Mouse (Mus musculus) B cell, adult 2 months (primary cell): Measurements from ENCODE around the gene AC109138.7.

ENCODE experiments used
- DNase-seq, 2 experiments: peaks; one replicate each; pipeline ENCODE4 v3.0.0; 2022

AC109138.7 gene

DNA sequence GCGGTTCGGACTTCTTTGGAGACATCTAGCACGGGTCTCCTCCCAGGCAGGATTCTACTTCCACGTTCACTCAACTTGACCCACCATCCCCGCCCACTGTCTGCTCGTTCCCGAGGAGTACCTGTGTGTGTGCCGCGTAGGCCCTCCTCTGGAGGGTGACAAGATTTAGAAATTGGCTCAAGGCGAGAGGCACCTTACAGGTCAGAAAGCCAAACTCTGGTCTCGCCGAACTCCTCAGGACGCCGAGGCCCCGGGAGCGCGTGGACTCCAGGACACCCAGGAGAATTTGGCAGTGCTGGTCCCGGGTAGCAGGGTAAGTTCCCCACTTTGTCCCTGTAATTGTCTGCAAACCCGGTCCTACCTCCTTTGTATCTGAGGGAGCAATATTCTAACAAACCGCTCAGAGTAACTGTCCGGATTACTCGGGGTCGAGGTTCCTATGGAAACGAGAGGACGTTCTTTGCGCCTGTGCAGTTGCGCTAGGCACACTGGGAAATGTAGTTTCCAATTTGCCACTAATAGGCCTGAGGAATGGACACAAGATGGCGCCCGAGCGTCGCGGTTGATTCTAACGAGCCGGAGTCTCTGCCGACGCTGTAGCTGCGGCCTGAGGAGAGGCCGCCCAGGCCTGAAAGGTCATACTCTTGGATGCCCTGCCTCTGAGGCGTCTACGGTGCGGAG lies 43.2 kb downstream of the AC109138.7 start:
- peak; percentile 90 to 91 for DNase-seq

DNA sequence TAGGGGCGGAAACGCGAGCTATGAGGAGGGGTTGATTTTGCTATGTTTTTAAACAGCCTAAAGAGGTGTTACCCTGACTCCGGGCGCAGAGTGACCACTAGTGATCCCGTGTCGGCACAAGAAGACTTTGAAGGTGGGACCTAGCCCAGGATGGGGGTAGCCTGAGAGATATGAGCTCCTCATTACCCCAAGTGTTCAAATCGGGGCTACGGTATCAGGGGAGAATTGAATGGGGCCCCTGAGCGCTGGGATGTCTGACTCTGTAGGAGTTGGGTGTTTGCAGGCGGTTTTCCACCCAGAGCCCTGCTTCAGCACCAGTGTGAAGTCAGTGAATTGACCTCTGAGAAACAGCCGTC lies 43.7 kb downstream of the AC109138.7 start:
- DNase-seq = no peak

GRCm38 (mm10) chr19:4261038-4261698 lies 47.0 kb downstream of the AC109138.7 start:
- peak; percentile 49 to 55 for DNase-seq

DNA sequence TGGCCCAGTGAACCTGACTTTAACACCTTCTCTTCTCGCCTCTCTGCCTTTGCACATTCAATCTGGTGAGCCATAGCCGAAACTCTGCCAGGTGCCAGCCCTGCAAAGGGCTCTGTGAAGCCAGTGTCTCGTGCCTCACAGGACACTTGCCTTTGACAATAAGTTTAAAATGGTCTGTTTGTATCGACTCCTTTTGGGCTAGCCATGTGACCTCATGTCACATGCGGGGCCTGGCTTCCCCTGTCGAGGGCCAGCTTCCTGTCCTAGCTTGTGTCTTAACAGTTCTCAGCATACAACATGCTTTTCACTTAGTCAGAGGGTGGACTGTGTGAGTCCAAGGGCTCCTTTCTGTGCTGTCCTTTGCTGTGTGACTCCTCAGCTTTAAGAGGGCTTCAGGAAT lies 48.6 kb downstream of the AC109138.7 start:
- DNase-seq = no peak

GRCm38 (mm10) chr19:4263702-4264101 lies 49.5 kb downstream of the AC109138.7 start:
- no peak for DNase-seq

DNA sequence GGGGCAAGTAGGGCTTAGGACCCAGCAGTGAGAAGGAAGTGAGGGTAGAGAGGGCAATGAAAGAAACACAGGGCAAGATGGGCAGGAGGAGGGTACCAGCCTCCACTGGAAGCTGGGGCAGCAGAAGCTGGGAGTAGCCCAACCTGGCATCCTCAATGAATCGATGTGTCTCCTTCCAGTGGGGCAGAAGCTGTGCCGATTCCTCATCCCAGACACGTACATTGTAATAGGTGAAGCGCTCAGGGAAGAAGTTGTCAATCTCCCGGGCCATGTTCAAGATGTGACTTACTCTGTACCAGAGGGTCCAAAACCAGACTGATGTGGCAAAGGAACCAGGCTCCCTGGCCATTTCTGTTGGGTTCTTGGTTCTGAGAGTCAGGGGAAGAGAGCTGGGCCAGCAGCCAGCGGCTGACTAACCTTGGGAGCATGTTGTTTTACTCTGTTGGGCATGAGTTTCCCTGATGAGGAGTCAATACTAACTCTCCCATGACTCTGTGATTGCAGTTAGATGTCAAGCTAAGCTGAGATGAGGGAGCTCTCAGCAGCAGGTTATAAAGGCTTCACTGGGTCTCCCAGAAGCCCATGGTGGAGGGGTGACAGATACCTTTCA lies 50.1 kb downstream of the AC109138.7 start:
- DNase-seq = no peak

DNA sequence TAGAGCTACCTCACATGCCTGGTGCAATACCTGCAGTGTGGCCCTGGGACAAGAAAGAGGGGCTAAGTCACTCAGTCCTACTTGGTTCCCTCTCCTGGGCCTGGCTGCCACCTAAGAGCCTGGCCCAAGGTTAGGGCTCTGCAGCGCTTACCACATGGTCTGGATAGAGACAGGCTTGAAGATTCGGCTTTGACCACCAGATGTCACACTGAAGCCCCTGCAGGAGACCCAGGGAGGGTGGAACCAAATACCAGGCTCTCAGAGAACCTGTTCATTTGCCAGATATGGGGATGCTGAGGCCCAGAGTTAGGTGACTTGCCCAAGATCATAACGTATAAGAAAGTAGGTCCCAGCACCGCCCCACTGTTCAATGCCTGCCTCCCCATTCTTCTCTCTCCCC lies 51.8 kb downstream of the AC109138.7 start:
- peak; percentile 24 to 31 for DNase-seq

DNA sequence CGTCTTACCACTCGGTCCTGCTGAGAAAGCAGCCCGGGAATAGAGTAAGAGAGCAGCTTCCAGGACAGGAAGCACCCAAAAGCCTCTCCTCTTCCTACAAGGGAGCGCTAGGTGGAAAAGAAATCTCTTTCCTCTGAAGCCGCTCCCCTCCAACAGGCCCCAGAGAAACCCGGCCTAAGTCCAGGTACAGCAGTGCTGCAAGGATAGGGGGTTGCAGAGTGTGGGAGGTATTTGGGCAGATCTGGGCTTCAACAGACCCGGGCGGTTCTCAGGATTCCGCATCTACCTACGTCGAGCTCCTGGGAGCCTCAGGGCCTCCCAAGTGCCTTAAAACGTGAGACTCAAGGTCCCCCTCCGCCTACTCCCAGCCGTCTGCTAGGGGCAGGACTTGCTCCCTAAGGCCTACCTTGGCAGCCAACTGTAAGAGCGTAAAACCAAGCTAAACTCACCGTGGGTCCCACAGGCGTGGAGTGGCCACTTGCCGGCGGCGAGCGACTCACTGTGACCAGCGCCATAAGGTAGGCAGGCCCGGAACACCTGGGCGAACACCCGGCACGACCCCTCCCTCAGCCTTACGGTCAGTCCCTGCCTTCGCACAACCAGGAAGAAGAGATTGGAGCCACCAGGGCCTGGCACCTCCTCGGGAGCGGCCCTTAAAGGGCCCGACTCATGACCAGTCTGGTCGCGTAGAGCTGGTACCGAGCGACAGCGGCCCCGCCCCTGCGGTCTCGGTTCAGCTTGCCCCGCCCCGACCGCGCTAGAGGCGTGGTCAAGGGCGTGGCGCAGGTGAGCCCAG lies 54.6 kb downstream of the AC109138.7 start, which contains the start of gene Ssh3:
Gene Ssh3 (minus strand): TSS at position 615 of the 796 bp plus-strand sequence.
- peak; percentile 81 to 84 for DNase-seq

DNA sequence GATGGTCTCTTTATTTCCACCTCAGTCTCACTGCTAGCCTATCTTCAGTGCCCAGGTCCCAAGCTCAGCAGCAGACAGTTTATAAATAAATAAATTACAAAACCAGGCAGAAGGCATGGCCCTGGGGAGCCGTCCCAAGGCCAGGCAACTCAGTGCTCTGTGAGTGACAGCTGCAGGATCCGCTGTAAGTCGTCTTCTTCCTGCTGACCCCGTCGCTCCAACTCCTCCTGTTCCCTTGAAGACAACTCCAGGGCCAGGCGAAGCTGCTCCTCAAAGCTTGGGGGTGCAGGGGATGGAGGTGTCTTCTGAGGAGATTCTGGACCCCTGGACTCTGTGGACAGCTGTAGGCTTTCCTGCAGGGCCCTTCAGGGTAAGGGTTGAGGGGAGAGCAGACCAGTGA lies 56.0 kb downstream of the AC109138.7 start:
- DNase-seq = no peak

DNA sequence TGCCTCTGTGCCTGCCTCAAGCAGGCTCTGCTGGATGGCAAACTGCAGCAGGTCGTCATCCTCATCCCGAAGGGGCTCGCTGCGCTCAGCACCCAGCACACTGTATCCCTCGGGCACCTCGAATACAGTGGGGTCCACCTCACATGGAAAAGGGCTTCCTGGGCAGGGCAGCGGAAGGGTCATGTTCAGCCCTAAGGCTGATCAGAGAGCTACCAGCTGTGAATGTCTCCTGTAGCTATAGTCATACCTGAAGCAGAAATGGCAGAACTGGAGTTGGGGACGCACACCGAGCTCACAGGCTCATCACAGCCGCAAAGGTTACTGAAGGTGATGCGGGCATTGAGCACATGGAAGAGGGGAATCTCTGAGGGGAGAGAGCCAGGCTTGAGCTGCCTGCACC lies 56.8 kb downstream of the AC109138.7 start:
- DNase-seq = no peak

DNA sequence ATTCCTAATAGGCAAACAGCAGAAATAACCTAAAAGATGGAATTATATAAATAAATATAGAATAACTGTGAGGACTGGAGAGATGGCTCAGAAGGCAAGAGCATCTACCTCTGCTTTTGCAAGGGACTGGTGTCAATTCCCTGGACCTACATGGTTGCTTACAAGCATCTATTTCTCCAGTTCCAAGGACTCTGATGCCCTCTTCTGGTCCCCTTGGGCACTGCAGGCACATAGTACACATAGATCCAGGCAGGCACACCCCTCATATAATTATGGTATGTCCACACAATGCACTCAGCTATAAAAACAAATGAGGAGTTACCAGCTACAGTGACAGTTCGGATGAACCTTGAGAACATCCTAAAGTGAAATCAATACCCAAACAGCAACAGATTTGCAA lies 65.3 kb downstream of the AC109138.7 start:
- DNase-seq = peak; percentile 55 to 64

DNA sequence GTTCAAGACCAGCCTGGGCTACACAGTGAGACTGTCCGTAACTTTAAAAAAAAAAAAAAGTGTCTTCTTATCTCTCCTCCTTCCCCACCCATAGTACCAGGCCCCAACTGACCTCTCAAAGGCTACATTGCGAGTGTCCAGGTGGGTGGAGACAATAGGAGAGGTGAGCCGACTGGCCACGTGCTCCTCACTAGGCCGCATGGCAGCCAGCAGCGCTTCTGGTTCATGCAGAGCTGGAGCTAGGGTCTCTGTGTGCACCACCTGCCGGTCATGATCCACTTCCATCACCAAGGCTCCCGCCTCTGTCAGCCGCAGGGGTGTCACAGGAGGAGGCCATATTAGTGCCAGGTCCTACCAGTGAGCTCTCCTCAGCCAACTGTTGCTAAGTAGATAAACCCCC lies 66.3 kb downstream of the AC109138.7 start:
- DNase-seq = no peak
